In the genomic region with DNA sequence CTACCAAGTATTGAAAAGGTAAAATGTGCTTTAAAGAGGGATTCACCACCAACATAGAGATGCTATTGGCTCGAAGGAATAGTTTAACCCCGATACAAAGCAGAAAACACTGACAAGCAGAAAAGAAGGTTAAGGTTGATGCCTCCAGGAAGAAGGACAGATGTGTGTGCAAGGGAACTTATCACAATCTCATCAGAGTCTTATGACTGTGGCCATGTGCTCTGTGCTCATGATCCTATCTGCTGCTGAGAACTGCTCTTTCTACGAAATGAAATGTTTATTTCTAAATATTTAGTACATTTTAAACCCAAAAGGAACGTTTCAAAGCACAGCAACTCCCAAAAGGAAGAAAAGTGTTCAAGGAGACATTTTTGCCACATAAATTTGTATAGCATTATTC, we compare ENCODE assay signal across 27 mouse cellular contexts. TPM values are rescaled to one million over a fixed set of nuclear protein-coding genes. Genes with fewer than 3 reads are reported as not detected.
"Had no signal": no experiment of that assay in that cellular context is flagged by ENCODE, and none has a peak within 500 bp of the region (broad histone marks: within the 10 kb centered on the region; RNA-seq: fewer than 3 reads in every experiment).

No protein-coding gene starts in this region.

- H3K4me1 ChIP-seq: embryonic facial prominence, embryonic 10.5 days; embryonic facial prominence, embryonic 12.5 days; embryonic facial prominence, embryonic 13.5 days; embryonic facial prominence, embryonic 15.5 days; forebrain, embryonic 10.5 days; forebrain, embryonic 12.5 days; forebrain, embryonic 13.5 days; forebrain, embryonic 15.5 days had no signal

- DNase-seq: cerebellum, adult 9-10 months; cerebellum, adult 9-11 months; cerebellum, postnatal 10 days; cerebellum, postnatal 14 days; cerebellum, postnatal 25 days; cerebellum, postnatal 36 days; embryo, embryonic 11 days; forebrain, postnatal 0 days; gastrocnemius, adult 2 months; gastrocnemius, postnatal 10 days; gastrocnemius, postnatal 14 days; gastrocnemius, postnatal 25 days; gastrocnemius, postnatal 36 days; heart, adult 11 months; heart, adult 18-20 months; heart, adult 2 months had no signal

- H3K27ac ChIP-seq: embryonic facial prominence, embryonic 10.5 days; embryonic facial prominence, embryonic 12.5 days; embryonic facial prominence, embryonic 13.5 days; embryonic facial prominence, embryonic 15.5 days; forebrain, embryonic 10.5 days; forebrain, embryonic 12.5 days; forebrain, embryonic 13.5 days; forebrain, embryonic 15.5 days; gastrocnemius, adult 2 months; heart, adult 2 months had no signal

- H3K9me3 ChIP-seq: embryonic facial prominence, embryonic 10.5 days; embryonic facial prominence, embryonic 12.5 days; embryonic facial prominence, embryonic 13.5 days; embryonic facial prominence, embryonic 15.5 days; forebrain, embryonic 10.5 days; forebrain, embryonic 12.5 days; forebrain, embryonic 13.5 days; forebrain, embryonic 15.5 days had no signal

- ATAC-seq: forebrain, embryonic 13.5 days; forebrain, embryonic 14.5 days; forebrain, embryonic 15.5 days; forebrain, embryonic 16.5 days; forebrain, postnatal 0 days had no signal

- H3K27me3 ChIP-seq: embryonic facial prominence, embryonic 12.5 days; embryonic facial prominence, embryonic 15.5 days; forebrain, embryonic 13.5 days; forebrain, embryonic 15.5 days had no signal

- H3K4me2 ChIP-seq: embryonic facial prominence, embryonic 12.5 days; embryonic facial prominence, embryonic 13.5 days; embryonic facial prominence, embryonic 15.5 days; forebrain, embryonic 12.5 days; forebrain, embryonic 13.5 days; forebrain, embryonic 15.5 days had no signal

- H3K36me3 ChIP-seq: embryonic facial prominence, embryonic 10.5 days; embryonic facial prominence, embryonic 12.5 days; embryonic facial prominence, embryonic 13.5 days; embryonic facial prominence, embryonic 15.5 days; forebrain, embryonic 10.5 days; forebrain, embryonic 12.5 days; forebrain, embryonic 15.5 days had no signal

- H3K9ac ChIP-seq: embryonic facial prominence, embryonic 12.5 days; embryonic facial prominence, embryonic 13.5 days; embryonic facial prominence, embryonic 15.5 days; forebrain, embryonic 12.5 days; forebrain, embryonic 13.5 days; forebrain, embryonic 15.5 days; forebrain, postnatal 0 days had no signal

- H3K4me3 ChIP-seq: embryonic facial prominence, embryonic 10.5 days; embryonic facial prominence, embryonic 12.5 days; embryonic facial prominence, embryonic 13.5 days; embryonic facial prominence, embryonic 15.5 days; erythroblast, embryonic 14.5 days; forebrain, embryonic 10.5 days; forebrain, embryonic 12.5 days; forebrain, embryonic 13.5 days; forebrain, embryonic 15.5 days; gastrocnemius, adult 2 months; heart, adult 2 months had no signal

RNA-seq across cellular contexts. Expression of a gene that starts 52.1 kb away (rescaled TPM):
- total RNA-seq: gastrocnemius, postnatal 25 days; gastrocnemius, postnatal 36 days had no signal
- polyA plus RNA-seq: erythroblast, embryonic 14.5 days had no signal
